Comparison of ENCODE assay signal across 22 mouse cellular contexts in genomic region chr17:12419491-12420079, GRCm38 (mm10). TPM values are rescaled to one million over a fixed set of nuclear protein-coding genes. Genes with fewer than 3 reads are reported as not detected.
DNase-seq lines count a peak whose midpoint lies in the region; TF ChIP-seq lines count a peak whose summit lies in the region.
"Had no signal": no experiment of that assay in that cellular context is flagged by ENCODE, and none has a peak within 500 bp of the region (broad histone marks: within the 10 kb centered on the region; RNA-seq: fewer than 3 reads in every experiment).

No protein-coding gene starts in this region.

- peak overlapping the region; percentile 51; the same call in 1 of the 2 replicates for H3K27ac ChIP-seq in left cerebral cortex, adult 2 months
- H3K27ac ChIP-seq in brown adipose tissue, adult 24 weeks (replicated peaks; ENCODE audit: low read depth, low read length), result peak overlapping the region; percentile 41; the same call in 1 of the 2 replicates
- H3K27ac ChIP-seq: embryonic facial prominence, embryonic 10.5 days; heart, embryonic 13.5 days; hindbrain, embryonic 13.5 days; limb, embryonic 13.5 days; liver, embryonic 15.5 days; midbrain, embryonic 13.5 days; neural tube, embryonic 12.5 days had no signal

- H3K4me3 ChIP-seq in left cerebral cortex, adult 2 months, result no peak overlapping the region
- H3K4me3 ChIP-seq in brown adipose tissue, adult 24 weeks (ENCODE audit: insufficient read depth, low read depth, low read length), result no peak overlapping the region
- H3K4me3 ChIP-seq: embryonic facial prominence, embryonic 10.5 days; heart, embryonic 13.5 days; hindbrain, embryonic 13.5 days; limb, embryonic 13.5 days; liver, embryonic 15.5 days; midbrain, embryonic 13.5 days; neural tube, embryonic 12.5 days; stomach, embryonic 15.5 days had no signal

- TF ChIP-seq CTCF in left cerebral cortex, adult 2 months (IDR thresholded peaks at IDR 0.05), result no peak

- intact Hi-C loops in left cerebral cortex, adult 2 months (cut with DNase I), result loop anchor here (5.0 kb wide), 1 partner anchor 578 kb away; no protein-coding TSS in a partner anchor
- intact Hi-C loops in left cerebral cortex, postnatal 10 days (cut with DNase I), result loop anchor here (5.0 kb wide), 1 partner anchor 113 kb away; no protein-coding TSS in a partner anchor

- peak; percentile 47 to 61 for DNase-seq in gastrocnemius, adult 8-10 months (ENCODE audit: low spot score in 2 of 2)
- DNase-seq in gastrocnemius, postnatal 10 days, result no peak
- DNase-seq in left cerebral cortex, adult 2 months (ENCODE audit: extremely low spot score in 1 of 2, low spot score in 2 of 2), result no peak
- no peak for DNase-seq in left cerebral cortex, postnatal 10 days (ENCODE audit: extremely low spot score in 1 of 2, low spot score in 2 of 2)
- DNase-seq in lung, postnatal 10 days, result peak; percentile 7
- no peak for DNase-seq in lung, postnatal 25 days (ENCODE audit: low spot score)
- DNase-seq in thymus, postnatal 25 days, result no peak
- DNase-seq: cerebellum, adult 8-10 months; kidney, adult 2 months; kidney, postnatal 10 days; thymus, postnatal 4 days had no signal

- H3K4me1 ChIP-seq in brown adipose tissue, adult 24 weeks (ENCODE audit: control insufficient read depth, insufficient read depth, insufficient read length, low read length), result peaks cover 5% of the 10 kb centered on the region; the same call in 1 of the 2 replicates
- H3K4me1 ChIP-seq: hindbrain, embryonic 13.5 days; neural tube, embryonic 12.5 days had no signal

RNA-seq across cellular contexts. Expression of gene Plg, which starts 41.2 kb away (rescaled TPM):
- under 1 TPM in 1 of 4 experiments, not detected in 3; 0.56 TPM for total RNA-seq in gastrocnemius, adult 8-10 months (2022)
- total RNA-seq in gastrocnemius, postnatal 10 days (2021), result 1 to 10 TPM in 1 of 2 experiments, under 1 TPM in 1; 0.12 to 1.1 TPM
- total RNA-seq in left cerebral cortex, adult 2 months (2021), result under 1 TPM in 1 of 2 experiments, not detected in 1; 0.11 TPM
- total RNA-seq in left cerebral cortex, postnatal 10 days (2021), result not detected
- 1.1 TPM in 1 of 2 replicates, not detected in the other for polyA plus RNA-seq in brown adipose tissue, adult 24 weeks (2012; ENCODE audit: insufficient read depth, insufficient read length, missing spikeins)
- total RNA-seq: heart, postnatal 25 days had no signal
- polyA plus RNA-seq: embryonic facial prominence, embryonic 10.5 days; hindbrain, embryonic 13.5 days; inflammation-experienced regulatory T-cells, adult 6 months had no signal

Comparison
In these comparisons a context has a peak if more than half of its experiments do, and no peak if none do; other contexts are left out.
1. DNase-seq: peak in gastrocnemius, adult 8-10 months (2 of 2) and lung, postnatal 10 days (single experiment); none in gastrocnemius, postnatal 10 days (single experiment), left cerebral cortex, adult 2 months (0 of 2), left cerebral cortex, postnatal 10 days (0 of 2), lung, postnatal 25 days (single experiment) and thymus, postnatal 25 days (single experiment).